Mouse (Mus musculus) liver, postnatal 0 days (tissue): ENCODE results near the gene Max.

Source experiments
- CTCF ChIP-seq: sonication (generic); IDR thresholded peaks from 2 replicates; pipeline ENCODE4 v1.5.1; 2016; ENCODE audit warnings: antibody characterized with exemption, low read depth
- EP300 ChIP-seq: IDR thresholded peaks from 2 replicates; pipeline ENCODE4 v1.6.1; 2016; ENCODE audit warnings: antibody characterized with exemption, low read depth, mild to moderate bottlenecking

GRCm38 (mm10) chr12:76953750-76954363 lies 8.1 kb downstream of the Max start:
- TF ChIP-seq CTCF: no peak
- TF ChIP-seq EP300: no peak
